In the genomic region with DNA sequence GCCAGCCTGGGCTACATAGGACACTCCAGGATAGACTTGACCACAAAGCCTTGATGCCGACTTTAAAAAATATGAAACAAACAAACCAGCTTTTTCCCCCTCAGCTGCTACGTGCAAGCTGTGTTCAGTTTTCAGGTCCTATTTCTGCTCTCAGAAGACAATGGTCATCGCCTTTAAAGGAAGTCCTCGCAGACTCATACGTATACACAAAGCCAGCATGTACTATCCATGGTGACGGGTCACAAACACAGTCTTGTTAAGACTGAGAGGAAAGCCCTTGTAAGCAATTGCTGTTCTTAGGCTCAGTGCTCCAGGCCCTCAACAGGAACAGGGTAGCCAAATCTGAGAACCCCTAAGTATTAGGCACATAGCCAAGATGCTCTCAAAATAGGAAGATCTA, we compare ENCODE assay signal across 21 mouse cellular contexts.
DNase-seq lines count a peak whose midpoint lies in the region; ATAC-seq and TF ChIP-seq lines count a peak whose summit lies in the region.
"Had no signal": no experiment of that assay in that cellular context is flagged by ENCODE, and none has a peak within 500 bp of the region (broad histone marks: within the 10 kb centered on the region; RNA-seq: fewer than 3 reads in every experiment).

No protein-coding gene starts in this region.

- H3K9ac ChIP-seq in heart, embryonic 16.5 days (ENCODE audit: low read length): no peak overlapping the region
- H3K9ac ChIP-seq in heart, embryonic 12.5 days: no peak overlapping the region
- no peak overlapping the region for H3K9ac ChIP-seq in lung, embryonic 16.5 days (ENCODE audit: low read length)
- H3K9ac ChIP-seq in stomach, embryonic 16.5 days (ENCODE audit: low read length): no peak overlapping the region
- H3K9ac ChIP-seq in stomach, postnatal 0 days (ENCODE audit: low read length): no peak overlapping the region
- H3K9ac ChIP-seq: embryonic facial prominence, embryonic 12.5 days; forebrain, embryonic 15.5 days; heart, embryonic 13.5 days; hindbrain, embryonic 14.5 days had no signal

- H3K27ac ChIP-seq in heart, embryonic 16.5 days (ENCODE audit: low read length): 0 out of 2 replicates have a peak overlapping the region, but pooled peaks have one; percentile 21
- no peak overlapping the region for H3K27ac ChIP-seq in heart, embryonic 12.5 days (ENCODE audit: poor library complexity, severe bottlenecking)
- no peak overlapping the region for H3K27ac ChIP-seq in lung, embryonic 16.5 days (ENCODE audit: low read length)
- H3K27ac ChIP-seq in stomach, embryonic 16.5 days (ENCODE audit: low read length): no peak overlapping the region
- no peak overlapping the region for H3K27ac ChIP-seq in stomach, postnatal 0 days (replicated peaks)
- H3K27ac ChIP-seq: embryonic facial prominence, embryonic 12.5 days; forebrain, embryonic 15.5 days; heart, adult 2 months; hindbrain, embryonic 14.5 days had no signal

- no peaks in the 10 kb centered on the region for H3K27me3 ChIP-seq in heart, embryonic 16.5 days (ENCODE audit: control insufficient read depth, insufficient read depth, low read length)
- H3K27me3 ChIP-seq in heart, embryonic 12.5 days (replicated peaks): no peaks in the 10 kb centered on the region
- no peaks in the 10 kb centered on the region for H3K27me3 ChIP-seq in lung, embryonic 16.5 days (ENCODE audit: control insufficient read depth, insufficient read depth, low read depth, low read length)
- no peaks in the 10 kb centered on the region for H3K27me3 ChIP-seq in stomach, embryonic 16.5 days (ENCODE audit: control insufficient read depth, insufficient read depth, low read length)
- H3K27me3 ChIP-seq in stomach, postnatal 0 days (ENCODE audit: control insufficient read depth, insufficient read depth, low read length): no peaks in the 10 kb centered on the region
- H3K27me3 ChIP-seq: CH12.LX; embryonic facial prominence, embryonic 12.5 days; forebrain, embryonic 15.5 days; heart, embryonic 13.5 days; Patski had no signal

- no peak for TF ChIP-seq CTCF in stomach, postnatal 0 days (IDR thresholded peaks at IDR 0.05; ENCODE audit: low read depth)

- DNase-seq in lung, adult 18-20 months: no peak
- DNase-seq in stomach, postnatal 0 days (ENCODE audit: low spot score): no peak
- no peak for DNase-seq in adrenal gland, postnatal 36 days
- DNase-seq: adrenal gland, postnatal 14 days; cerebellum, adult 11 months; cerebellum, adult 8-10 months; cerebellum, postnatal 14 days; gastrocnemius, postnatal 14 days; heart, adult 2 months; heart, postnatal 14 days had no signal

- H3K4me2 ChIP-seq in heart, embryonic 16.5 days (ENCODE audit: low read depth, low read length): no peak overlapping the region
- H3K4me2 ChIP-seq in heart, embryonic 12.5 days: no peak overlapping the region
- no peak overlapping the region for H3K4me2 ChIP-seq in lung, embryonic 16.5 days (ENCODE audit: low read depth, low read length)
- no peak overlapping the region for H3K4me2 ChIP-seq in stomach, embryonic 16.5 days (ENCODE audit: low read depth, low read length)
- no peak overlapping the region for H3K4me2 ChIP-seq in stomach, postnatal 0 days (replicated peaks; ENCODE audit: low read depth)
- H3K4me2 ChIP-seq: embryonic facial prominence, embryonic 12.5 days; forebrain, embryonic 15.5 days; heart, embryonic 13.5 days; hindbrain, embryonic 14.5 days had no signal

- no peaks in the 10 kb centered on the region for H3K36me3 ChIP-seq in heart, embryonic 16.5 days (ENCODE audit: control insufficient read depth, insufficient read depth)
- H3K36me3 ChIP-seq in heart, embryonic 12.5 days: no peaks in the 10 kb centered on the region
- H3K36me3 ChIP-seq in lung, embryonic 16.5 days (ENCODE audit: control insufficient read depth, insufficient read depth, low read length): no peaks in the 10 kb centered on the region
- no peaks in the 10 kb centered on the region for H3K36me3 ChIP-seq in stomach, embryonic 16.5 days (ENCODE audit: control insufficient read depth, insufficient read depth, low read length)
- H3K36me3 ChIP-seq in stomach, postnatal 0 days (ENCODE audit: control insufficient read depth, insufficient read depth, low read length): no peaks in the 10 kb centered on the region
- H3K36me3 ChIP-seq: embryonic facial prominence, embryonic 12.5 days; forebrain, embryonic 15.5 days; heart, embryonic 13.5 days had no signal

- H3K9me3 ChIP-seq in heart, embryonic 16.5 days (replicated peaks; ENCODE audit: control insufficient read depth, low read length): no peaks in the 10 kb centered on the region
- H3K9me3 ChIP-seq in heart, embryonic 12.5 days (replicated peaks): no peaks in the 10 kb centered on the region
- no peaks in the 10 kb centered on the region for H3K9me3 ChIP-seq in lung, embryonic 16.5 days (ENCODE audit: control insufficient read depth, low read length)
- no peaks in the 10 kb centered on the region for H3K9me3 ChIP-seq in stomach, embryonic 16.5 days (replicated peaks; ENCODE audit: control insufficient read depth, low read length)
- H3K9me3 ChIP-seq in stomach, postnatal 0 days (ENCODE audit: control insufficient read depth, low read length): no peaks in the 10 kb centered on the region
- H3K9me3 ChIP-seq: embryonic facial prominence, embryonic 12.5 days; forebrain, embryonic 15.5 days; heart, embryonic 13.5 days had no signal

- H3K4me1 ChIP-seq in heart, embryonic 16.5 days (ENCODE audit: control insufficient read depth, insufficient read depth, low read length): peaks cover 28% of the 10 kb centered on the region
- peaks cover 48% of the 10 kb centered on the region for H3K4me1 ChIP-seq in heart, embryonic 12.5 days (replicated peaks)
- peaks cover 2% of the 10 kb centered on the region; the same call in 1 of the 2 replicates for H3K4me1 ChIP-seq in lung, embryonic 16.5 days (replicated peaks; ENCODE audit: control insufficient read depth, insufficient read depth, low read length)
- H3K4me1 ChIP-seq in stomach, embryonic 16.5 days (ENCODE audit: control insufficient read depth, insufficient read depth, low read length): peaks cover 3% of the 10 kb centered on the region; the same call in 1 of the 2 replicates
- no peaks in the 10 kb centered on the region for H3K4me1 ChIP-seq in stomach, postnatal 0 days (replicated peaks; ENCODE audit: control insufficient read depth, insufficient read depth)
- H3K4me1 ChIP-seq: forebrain, embryonic 15.5 days had no signal

- ATAC-seq in heart, embryonic 16.5 days (replicated peaks; ENCODE audit: extremely low read depth, insufficient read depth, low FRiP score): no peak
- no peak for ATAC-seq in heart, embryonic 12.5 days (ENCODE audit: insufficient number of reproducible peaks, low FRiP score)
- ATAC-seq in lung, embryonic 16.5 days (ENCODE audit: low read depth): peak; percentile 45
- peak; percentile 57; the same call in 1 of the 2 replicates for ATAC-seq in stomach, embryonic 16.5 days (ENCODE audit: insufficient read depth, low FRiP score)
- no peak for ATAC-seq in stomach, postnatal 0 days (ENCODE audit: low FRiP score, low TSS enrichment)
- ATAC-seq: activated CD4-positive, CD25-positive, alpha-beta regulatory T cell, adult 4 months; forebrain, embryonic 15.5 days; Patski had no signal

- WGBS in heart, embryonic 16.5 days: 79% methylated on average over 6 of the region's 6 CpGs
- 81% methylated on average over 6 of the region's 6 CpGs for WGBS in heart, embryonic 12.5 days
- 82% methylated on average over 6 of the region's 6 CpGs for WGBS in lung, embryonic 16.5 days
- 84% methylated on average over 6 of the region's 6 CpGs for WGBS in stomach, embryonic 16.5 days
- WGBS in stomach, postnatal 0 days: 74% methylated on average over 6 of the region's 6 CpGs

- H3K4me3 ChIP-seq in heart, embryonic 16.5 days (ENCODE audit: low read length): no peak overlapping the region
- H3K4me3 ChIP-seq in heart, embryonic 12.5 days: no peak overlapping the region
- H3K4me3 ChIP-seq in lung, embryonic 16.5 days (ENCODE audit: low read length): no peak overlapping the region
- H3K4me3 ChIP-seq in stomach, embryonic 16.5 days (replicated peaks; ENCODE audit: low read length): no peak overlapping the region
- no peak overlapping the region for H3K4me3 ChIP-seq in stomach, postnatal 0 days (ENCODE audit: low read depth, low read length)
- H3K4me3 ChIP-seq: embryonic facial prominence, embryonic 12.5 days; forebrain, embryonic 15.5 days; heart, adult 2 months; heart, embryonic 13.5 days had no signal

- TF ChIP-seq EP300 in stomach, postnatal 0 days (optimal IDR thresholded peaks at IDR 0.05): no peak

Comparison
In these comparisons a context has a peak if more than half of its experiments do, and no peak if none do; other contexts are left out.
1. ATAC-seq: peak in lung, embryonic 16.5 days (single experiment) and stomach, embryonic 16.5 days (single experiment); none in heart, embryonic 16.5 days (single experiment), heart, embryonic 12.5 days (single experiment) and stomach, postnatal 0 days (single experiment).